Mouse (Mus musculus): ENCODE results near the gene Upf3a. TPM values are rescaled to one million over a fixed set of nuclear protein-coding genes. Genes with fewer than 3 reads are reported as not detected.
"Not testable (repeated sequence)": the region's sequence is repeated elsewhere in the genome, so short reads cannot be mapped to it uniquely, and the experiment has no call there.

The Upf3a gene
- polyA plus RNA-seq, 1 experiment = 32.8 TPM

- no peak overlapping the region for H3K4me3 ChIP-seq (ENCODE audit: insufficient read depth, low read length)
- TF ChIP-seq POLR2A (IDR thresholded peaks at IDR 0.05; ENCODE audit: extremely low read depth, insufficient read depth, low read length) (no peak), CTCF (IDR thresholded peaks at IDR 0.05; ENCODE audit: extremely low read depth, insufficient read depth, low read length) (no peak)
These were observed 43.3 kb downstream of the Upf3a start for GRCm38 (mm10) chr8:13828598-13829172.

GRCm38 (mm10) chr8:13838289-13838688, 52.9 kb downstream of the Upf3a start, which contains the start of gene AF366264:
Gene AF366264, minus strand, starts transcription at chr8:13838389.
- not testable (repeated sequence) for H3K4me1 ChIP-seq (ENCODE audit: control insufficient read depth, insufficient read depth, low read length); H3K27ac ChIP-seq (ENCODE audit: insufficient read depth, low read length); H3K4me3 ChIP-seq (ENCODE audit: insufficient read depth, low read length)

More at GRCm38 (mm10) chr8:13828598-13829172, 43.3 kb downstream of the Upf3a start:
- Histone ChIP-seq H3K4me1 (ENCODE audit: control insufficient read depth, insufficient read depth, low read length) (no peaks in the 10 kb centered on the region), H3K27ac (ENCODE audit: insufficient read depth, low read length) (no peak overlapping the region)

DNA sequence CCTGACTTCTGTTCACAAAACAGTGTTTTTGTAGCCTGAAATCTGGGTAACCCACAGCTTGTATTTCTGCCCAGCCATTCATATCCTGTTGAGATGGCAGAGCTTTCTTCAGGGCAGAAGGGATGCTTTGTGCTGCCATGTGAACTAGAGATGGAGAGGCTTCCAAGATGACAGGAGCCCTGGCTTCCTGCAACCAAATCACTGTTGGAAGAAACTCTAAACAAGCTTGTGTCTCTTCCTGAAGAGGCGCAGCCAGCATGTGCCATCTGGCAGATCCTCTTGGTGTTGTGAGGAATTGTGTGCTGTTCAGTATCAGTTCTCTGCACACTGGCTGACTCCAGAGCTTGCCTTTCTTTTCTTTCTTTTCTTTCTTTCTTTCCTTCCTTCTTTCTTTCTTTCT, 57.9 kb downstream of the Upf3a start:
- H3K27ac ChIP-seq (ENCODE audit: insufficient read depth, low read length); H3K4me3 ChIP-seq (ENCODE audit: insufficient read depth, low read length); H3K4me1 ChIP-seq (ENCODE audit: control insufficient read depth, insufficient read depth, low read length): not testable (repeated sequence)

Other genes with a start within 250 kb of the Upf3a start
- 0.08 and 0.17 TPM in 2 replicates for gene 1700029H14Rik, start 223.2 kb upstream of the Upf3a start, polyA plus RNA-seq (2012; rRNA removed)
- gene Rasa3, start 108.0 kb upstream of the Upf3a start, polyA plus RNA-seq (2012; rRNA removed) = 52.4 and 53.1 TPM in 2 replicates
- 1.4 and 2.3 TPM in 2 replicates for gene Cfap97d2, start 79.7 kb upstream of the Upf3a start, polyA plus RNA-seq (2012; rRNA removed)
- gene Cdc16, start 27.9 kb upstream of the Upf3a start, polyA plus RNA-seq (2012; rRNA removed) = 57.7 and 60.1 TPM in 2 replicates
- gene AF366264, start 52.8 kb downstream of the Upf3a start, polyA plus RNA-seq (2012; rRNA removed) = not detected in 2 replicates
- gene Champ1, start 84.0 kb downstream of the Upf3a start, polyA plus RNA-seq (2012; rRNA removed) = 19.0 and 20.0 TPM in 2 replicates
- gene Coprs, start 104.7 kb downstream of the Upf3a start, polyA plus RNA-seq (2012; rRNA removed) = 55.6 and 57.0 TPM in 2 replicates

All from cortical plate, adult 2 months (tissue).